Mouse (Mus musculus) induced T-regulatory cell, adult 2 months (primary cell): ENCODE results near the gene Zfp709.
"Not testable (repeated sequence)": the region's sequence is repeated elsewhere in the genome, so short reads cannot be mapped to it uniquely, and the experiment has no call there.

ENCODE experiments used
- DNase-seq: peaks from one replicate; pipeline ENCODE4 v3.0.0-alpha.2; 2012; ENCODE audit warnings: low read depth

The Zfp709 gene

GRCm38 (mm10) chr8:71926551-71926950 is 44.7 kb downstream of the Zfp709 start:
- no peak for DNase-seq

GRCm38 (mm10) chr8:71927779-71928178 is 46.0 kb downstream of the Zfp709 start:
- DNase-seq, result no peak

- DNase-seq, result not testable (repeated sequence)
Observed at GRCm38 (mm10) chr8:71938037-71938436, 56.2 kb downstream of the Zfp709 start.

- DNase-seq, result no peak
Observed at GRCm38 (mm10) chr8:71940293-71941208, 58.7 kb downstream of the Zfp709 start.

DNA sequence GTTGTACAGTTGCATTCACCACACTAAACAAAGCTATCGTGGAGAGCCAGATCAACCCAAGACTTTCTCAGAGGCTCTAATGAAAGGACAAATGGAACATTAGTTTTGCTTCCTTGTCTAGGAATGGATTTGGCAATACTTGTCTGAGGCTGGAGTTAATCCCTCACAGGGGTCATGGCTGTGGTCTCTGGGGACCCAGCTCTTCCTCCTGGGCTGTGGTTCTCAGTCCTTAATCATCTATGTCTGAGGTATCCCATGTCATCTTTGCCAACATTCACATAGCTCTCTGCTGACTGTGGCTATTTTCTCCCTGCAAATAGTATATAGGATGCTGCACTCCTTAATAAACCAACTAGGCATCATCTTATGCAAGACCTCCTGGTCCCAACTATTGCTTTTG is 60.0 kb downstream of the Zfp709 start:
- DNase-seq, result no peak
